Mouse (Mus musculus) small intestine, adult 2 months (tissue): Measurements from ENCODE around the gene B4galnt1.

ENCODE experiments used
- CTCF ChIP-seq: fragments of 200-500 bp; IDR thresholded peaks from 2 replicates; pipeline ENCODE4 v1.5.1; 2012; ENCODE audit warnings: low read depth, mild to moderate bottlenecking, control low read depth, inconsistent platforms, low read length, moderate library complexity, mixed read lengths; ENCODE audit not compliant: insufficient replicate concordance, insufficient read length; ENCODE audit errors: extremely low read depth
- POLR2A ChIP-seq: fragments of 200-500 bp; IDR thresholded peaks from 2 replicates; pipeline ENCODE4 v1.6.1; 2012; ENCODE audit warnings: low read depth, mild to moderate bottlenecking, control low read depth, inconsistent platforms, low read length, moderate library complexity

DNA sequence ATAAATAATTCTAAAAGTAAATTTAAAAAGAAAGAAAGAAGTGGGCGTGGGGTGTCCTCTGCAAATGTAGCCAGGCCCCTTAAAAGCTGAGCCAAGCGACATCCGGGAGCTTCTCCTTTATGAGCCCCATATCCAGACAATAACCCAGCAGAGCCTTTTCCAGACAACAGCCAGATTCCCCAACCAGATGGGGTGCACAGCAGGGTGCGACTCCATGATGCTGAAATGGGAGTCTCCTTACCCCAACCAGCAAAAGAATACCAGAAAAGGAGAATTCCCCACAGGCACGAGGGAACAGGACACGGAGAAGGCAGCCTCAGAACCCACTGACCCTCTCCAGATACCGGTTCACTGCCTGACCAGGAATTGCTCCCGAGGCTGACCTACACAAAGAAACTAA lies 21.8 kb upstream of the B4galnt1 start:
- TF ChIP-seq CTCF (no peak), POLR2A (no peak)
